Mouse (Mus musculus): ENCODE measurements around the gene Umod. TPM values are rescaled to one million over a fixed set of nuclear protein-coding genes. Genes with fewer than 3 reads are reported as not detected.
A peak's percentile ranks its signal among the peaks of the same experiment; 100 is the strongest.

The Umod gene
- polyA plus RNA-seq (2016; fragmentation: Nextera tagmentation; extraction: Ambion mirVana): not detected in 2 replicates

DNA sequence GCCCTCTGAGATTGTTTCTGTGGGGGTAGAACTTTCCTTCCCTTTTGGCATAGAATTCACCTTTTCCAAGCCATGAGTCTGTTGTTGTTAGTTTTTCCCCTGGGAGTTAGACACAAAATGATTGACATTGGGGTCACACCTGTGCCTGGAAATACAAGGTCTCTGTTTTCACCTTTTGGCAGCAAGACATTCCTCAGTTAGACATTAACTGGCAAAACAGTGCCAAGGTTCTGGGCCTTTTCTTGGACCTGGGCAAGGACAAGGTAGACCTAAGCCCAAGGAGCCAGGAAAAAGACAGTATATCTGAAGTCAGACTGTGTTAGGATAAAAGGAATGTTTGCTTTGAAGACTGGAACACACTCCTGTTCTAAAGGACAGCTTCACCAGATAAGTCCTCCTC lies at the start of gene Umod:
Umod (minus strand) TSS at position 27 of the 400 bp plus-strand sequence.
- DNase-seq (ENCODE audit: low spot score): no peak
- Histone ChIP-seq H3K4me3 (no peak within 1 kb of the TSS), H3K27me3 (ENCODE audit: low read depth, poor library complexity, severe bottlenecking) (no peaks in the 10 kb centered on the region), H3K27ac (no peak within 1 kb of the TSS), H3K4me1 (no peaks in the 10 kb centered on the region), H3K36me3 (no peaks in the 10 kb centered on the region), H3K9me3 (replicated peaks) (no peaks in the 10 kb centered on the region)

DNA sequence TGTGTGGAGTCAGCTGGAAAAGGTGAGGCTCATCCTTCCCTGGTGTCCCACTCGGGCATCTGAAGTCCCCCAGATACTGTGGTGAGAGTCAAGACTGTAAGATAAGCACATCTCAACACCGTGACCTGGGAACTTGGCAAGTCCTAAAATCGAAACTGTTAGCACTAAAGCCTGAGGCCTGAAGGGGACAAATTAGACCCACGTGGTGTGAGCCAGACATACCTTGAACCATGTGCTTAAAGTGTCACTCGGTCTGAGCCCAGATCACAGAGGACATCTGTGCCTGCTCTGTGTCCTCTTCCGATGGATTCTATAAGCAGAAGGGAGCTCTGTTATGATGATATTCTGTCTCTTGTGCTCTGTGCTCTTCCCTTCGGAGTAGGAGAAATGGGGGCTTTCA lies 49.5 kb upstream of the Umod start:
- 67% methylated on average over 7 of the region's 7 CpGs for WGBS
- no peak overlapping the region for H3K27ac ChIP-seq
- no peaks in the 10 kb centered on the region for H3K27me3 ChIP-seq (ENCODE audit: low read depth, poor library complexity, severe bottlenecking)
- no peaks in the 10 kb centered on the region for H3K4me1 ChIP-seq
- no peak for DNase-seq (ENCODE audit: low spot score)
- no peaks in the 10 kb centered on the region for H3K9me3 ChIP-seq (replicated peaks)
- no peaks in the 10 kb centered on the region for H3K36me3 ChIP-seq
- no peak overlapping the region for H3K4me3 ChIP-seq

DNA sequence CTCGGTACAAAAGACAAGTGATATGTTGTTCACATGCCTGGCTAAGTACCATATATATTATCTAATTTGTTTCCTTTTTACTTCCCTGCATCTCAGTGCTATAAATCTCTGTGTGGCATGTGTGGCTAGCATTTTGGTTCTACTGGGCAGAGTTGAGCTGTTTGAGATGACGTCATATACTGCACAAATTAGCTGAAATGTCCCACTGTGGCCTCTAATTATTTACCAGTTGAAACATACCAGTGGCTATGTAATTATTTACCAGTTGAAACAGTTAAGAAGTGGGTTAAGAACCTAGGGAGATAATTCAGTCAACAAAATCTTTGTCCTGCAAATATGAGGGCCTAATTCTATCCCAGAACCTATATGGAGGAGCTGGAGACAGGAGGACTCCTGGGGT lies 48.5 kb upstream of the Umod start:
- H3K27me3 ChIP-seq (ENCODE audit: low read depth, poor library complexity, severe bottlenecking): no peaks in the 10 kb centered on the region
- H3K4me1 ChIP-seq: no peaks in the 10 kb centered on the region
- H3K27ac ChIP-seq: no peak overlapping the region
- DNase-seq (ENCODE audit: low spot score): no peak
- H3K9me3 ChIP-seq (replicated peaks): no peaks in the 10 kb centered on the region
- 62% methylated on average over 2 of the region's 2 CpGs for WGBS
- no peaks in the 10 kb centered on the region for H3K36me3 ChIP-seq
- no peak overlapping the region for H3K4me3 ChIP-seq

DNA sequence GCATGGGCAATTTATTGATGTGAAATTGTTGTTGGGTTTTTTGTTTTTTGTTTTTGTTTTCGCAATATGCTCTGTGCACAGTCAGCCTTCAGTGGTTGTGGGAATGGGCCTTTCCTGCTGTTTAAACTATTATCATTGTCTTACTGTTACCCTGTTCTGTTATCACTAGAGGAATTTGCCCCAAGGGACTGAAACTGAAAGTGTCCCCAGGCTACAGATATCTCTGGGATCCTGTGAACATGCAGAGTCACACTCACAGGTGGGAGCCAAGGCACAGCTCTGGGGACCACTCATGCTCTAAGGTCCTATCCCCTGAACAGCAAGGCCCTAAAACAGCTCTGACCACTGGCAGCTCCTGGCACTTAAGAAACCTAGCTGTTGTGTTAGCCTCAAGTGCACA lies 48.1 kb upstream of the Umod start:
- no peaks in the 10 kb centered on the region for H3K9me3 ChIP-seq (replicated peaks)
- no peaks in the 10 kb centered on the region for H3K27me3 ChIP-seq (ENCODE audit: low read depth, poor library complexity, severe bottlenecking)
- no peak overlapping the region for H3K4me3 ChIP-seq
- no peak for DNase-seq (ENCODE audit: low spot score)
- 97% methylated on average over 1 of the region's 1 CpGs for WGBS
- H3K36me3 ChIP-seq: no peaks in the 10 kb centered on the region
- H3K4me1 ChIP-seq: no peaks in the 10 kb centered on the region
- H3K27ac ChIP-seq: no peak overlapping the region

DNA sequence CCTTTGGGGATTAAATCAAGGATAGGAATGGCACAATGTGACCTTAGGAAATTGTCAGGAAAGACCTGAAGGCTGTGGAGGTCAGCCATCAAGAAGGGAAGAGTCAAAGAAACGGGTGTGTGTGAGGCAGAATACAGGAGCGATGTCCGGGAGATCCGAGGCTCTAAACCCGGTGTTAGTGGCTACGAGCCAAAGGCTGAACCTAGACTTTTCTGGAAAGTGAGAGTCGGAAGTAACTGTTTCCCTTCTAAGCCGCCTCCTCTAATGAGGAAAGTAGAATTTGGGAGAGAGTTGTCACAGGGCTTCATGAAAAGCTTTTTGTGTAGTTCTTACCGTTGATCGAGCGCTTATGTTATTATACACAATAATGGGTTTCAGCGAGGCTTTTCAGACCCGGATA lies 47.4 kb upstream of the Umod start:
- 89% methylated on average over 13 of the region's 13 CpGs for WGBS
- H3K4me3 ChIP-seq: no peak overlapping the region
- no peaks in the 10 kb centered on the region for H3K9me3 ChIP-seq (replicated peaks)
- no peak for DNase-seq (ENCODE audit: low spot score)
- no peak overlapping the region for H3K27ac ChIP-seq
- H3K27me3 ChIP-seq (ENCODE audit: low read depth, poor library complexity, severe bottlenecking): no peaks in the 10 kb centered on the region
- H3K36me3 ChIP-seq: no peaks in the 10 kb centered on the region
- no peaks in the 10 kb centered on the region for H3K4me1 ChIP-seq

DNA sequence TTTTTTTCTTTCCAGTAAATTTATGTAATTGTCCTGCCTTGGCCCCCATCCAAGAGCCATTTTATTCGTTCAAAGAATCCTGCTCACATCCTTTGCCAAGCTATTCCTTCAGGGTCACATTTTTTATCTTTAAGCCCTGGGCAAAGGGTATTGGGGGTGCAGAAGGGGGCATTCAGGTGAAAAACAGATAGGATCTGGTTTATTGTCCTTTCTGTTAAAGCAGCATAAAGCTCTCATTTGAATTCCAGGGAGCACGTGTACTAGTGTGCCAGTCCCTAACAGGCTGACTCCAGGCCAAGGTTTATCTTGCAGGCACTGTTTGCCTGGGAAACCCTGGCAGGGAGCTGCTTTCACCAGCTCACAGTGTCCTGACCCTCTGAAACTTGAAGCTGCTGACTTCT lies 46.8 kb upstream of the Umod start:
- Histone ChIP-seq H3K27me3 (ENCODE audit: low read depth, poor library complexity, severe bottlenecking) (no peaks in the 10 kb centered on the region), H3K4me3 (no peak overlapping the region), H3K9me3 (replicated peaks) (no peaks in the 10 kb centered on the region), H3K36me3 (no peaks in the 10 kb centered on the region), H3K27ac (no peak overlapping the region), H3K4me1 (no peaks in the 10 kb centered on the region)
- WGBS: 59% methylated on average over 2 of the region's 2 CpGs
- no peak for DNase-seq (ENCODE audit: low spot score)

DNA sequence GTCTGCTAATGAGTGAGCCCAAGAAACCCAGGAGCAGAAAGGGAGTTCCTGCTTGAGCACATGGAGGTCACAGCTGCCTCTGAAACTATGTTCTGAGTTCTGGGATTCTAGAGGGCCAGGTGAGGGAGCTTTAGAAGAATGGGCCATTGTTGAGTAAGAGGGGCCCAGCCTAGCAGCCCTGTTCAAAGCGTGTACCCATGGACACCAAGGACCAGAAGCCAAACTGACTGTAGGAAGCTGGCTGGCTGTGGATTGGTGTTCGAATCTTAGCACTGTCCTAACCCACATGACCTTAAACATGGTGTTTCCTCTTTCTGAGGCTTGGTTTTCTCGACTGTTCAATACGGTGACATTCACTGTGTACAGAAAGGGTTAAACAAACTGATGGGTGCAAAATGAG lies 44.3 kb upstream of the Umod start, which contains the start of gene Pdilt:
Pdilt (minus strand) TSS at position 101 of the 400 bp plus-strand sequence.
- Histone ChIP-seq H3K4me1 (no peaks in the 10 kb centered on the region), H3K27me3 (ENCODE audit: low read depth, poor library complexity, severe bottlenecking) (no peaks in the 10 kb centered on the region), H3K36me3 (no peaks in the 10 kb centered on the region), H3K4me3 (no peak within 1 kb of the TSS), H3K9me3 (replicated peaks) (no peaks in the 10 kb centered on the region), H3K27ac (no peak within 1 kb of the TSS)
- DNase-seq (ENCODE audit: low spot score): no peak
- WGBS: 83% methylated on average over 4 of the region's 4 CpGs

DNA sequence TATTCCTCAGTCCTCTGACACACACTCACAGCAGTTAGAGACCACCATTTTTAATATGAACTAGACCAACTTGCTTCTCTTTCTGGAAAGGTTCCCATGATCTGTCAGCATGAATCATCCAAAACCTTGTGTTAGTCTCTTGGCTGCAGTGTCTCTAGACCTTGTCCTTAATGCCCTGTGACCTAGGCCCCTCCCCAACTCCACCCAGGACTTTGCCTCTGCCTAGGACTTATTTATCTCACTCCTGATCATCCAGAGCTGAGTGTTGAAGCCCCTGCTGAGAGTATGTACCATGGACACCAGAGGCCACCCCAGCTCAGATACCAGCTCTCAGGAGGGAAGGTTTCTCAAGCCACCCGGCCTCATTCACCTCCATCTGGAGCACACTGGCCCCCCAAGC lies 43.3 kb upstream of the Umod start:
- no peaks in the 10 kb centered on the region for H3K4me1 ChIP-seq
- H3K27me3 ChIP-seq (ENCODE audit: low read depth, poor library complexity, severe bottlenecking): no peaks in the 10 kb centered on the region
- H3K9me3 ChIP-seq (replicated peaks): no peaks in the 10 kb centered on the region
- H3K4me3 ChIP-seq: no peak overlapping the region
- H3K36me3 ChIP-seq: no peaks in the 10 kb centered on the region
- no peak overlapping the region for H3K27ac ChIP-seq
- 79% methylated on average over 1 of the region's 1 CpGs for WGBS
- no peak for DNase-seq (ENCODE audit: low spot score)

DNA sequence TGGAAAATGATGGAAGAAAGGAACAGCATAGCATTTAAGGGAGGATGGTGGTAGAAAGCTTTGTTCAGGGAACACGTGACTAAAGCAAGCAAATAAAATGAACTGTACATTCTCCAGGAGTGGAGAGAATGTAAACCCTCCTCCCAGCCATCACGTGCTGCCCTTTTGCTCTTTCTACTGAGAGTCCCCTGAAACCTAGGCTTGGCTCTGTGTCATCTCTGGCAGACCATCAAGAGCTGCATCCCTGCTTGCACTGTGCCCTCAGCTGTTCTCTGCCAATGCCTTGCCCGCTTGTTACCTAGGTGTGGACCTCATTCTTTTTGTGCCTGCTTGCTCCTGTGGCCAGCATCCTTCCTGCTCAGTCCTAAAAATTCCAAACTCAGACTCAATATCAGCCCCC lies 42.7 kb upstream of the Umod start:
- no peaks in the 10 kb centered on the region for H3K36me3 ChIP-seq
- H3K27me3 ChIP-seq (ENCODE audit: low read depth, poor library complexity, severe bottlenecking): no peaks in the 10 kb centered on the region
- H3K4me1 ChIP-seq: no peaks in the 10 kb centered on the region
- DNase-seq (ENCODE audit: low spot score): no peak
- WGBS: 86% methylated on average over 3 of the region's 3 CpGs
- H3K27ac ChIP-seq: no peak overlapping the region
- H3K9me3 ChIP-seq (replicated peaks): no peaks in the 10 kb centered on the region
- H3K4me3 ChIP-seq: no peak overlapping the region

DNA sequence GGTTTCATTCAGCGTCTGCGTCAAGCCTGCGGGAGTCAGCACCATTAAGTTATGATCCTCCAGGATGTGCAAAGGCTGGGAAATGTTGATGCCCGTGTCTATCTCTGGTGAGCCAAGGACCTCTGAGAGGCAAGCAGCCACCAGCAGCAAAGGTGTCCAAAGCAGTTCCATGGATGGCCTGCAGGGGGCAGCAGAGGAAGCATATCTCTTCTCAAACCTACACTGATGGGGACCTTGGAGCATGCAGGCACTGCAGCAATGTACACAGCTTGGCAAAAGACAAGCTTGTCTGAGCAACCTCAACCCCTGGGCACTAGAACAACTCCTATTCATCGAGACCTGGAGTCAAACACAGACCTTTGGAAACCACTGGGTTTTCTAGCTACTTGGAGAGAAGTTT lies 40.6 kb upstream of the Umod start:
- no peak overlapping the region for H3K4me3 ChIP-seq
- H3K4me1 ChIP-seq: no peaks in the 10 kb centered on the region
- no peaks in the 10 kb centered on the region for H3K9me3 ChIP-seq (replicated peaks)
- no peaks in the 10 kb centered on the region for H3K27me3 ChIP-seq (ENCODE audit: low read depth, poor library complexity, severe bottlenecking)
- DNase-seq (ENCODE audit: low spot score): peak; percentile 77
- no peak overlapping the region for H3K27ac ChIP-seq
- WGBS: 48% methylated on average over 5 of the region's 5 CpGs
- no peaks in the 10 kb centered on the region for H3K36me3 ChIP-seq

DNA sequence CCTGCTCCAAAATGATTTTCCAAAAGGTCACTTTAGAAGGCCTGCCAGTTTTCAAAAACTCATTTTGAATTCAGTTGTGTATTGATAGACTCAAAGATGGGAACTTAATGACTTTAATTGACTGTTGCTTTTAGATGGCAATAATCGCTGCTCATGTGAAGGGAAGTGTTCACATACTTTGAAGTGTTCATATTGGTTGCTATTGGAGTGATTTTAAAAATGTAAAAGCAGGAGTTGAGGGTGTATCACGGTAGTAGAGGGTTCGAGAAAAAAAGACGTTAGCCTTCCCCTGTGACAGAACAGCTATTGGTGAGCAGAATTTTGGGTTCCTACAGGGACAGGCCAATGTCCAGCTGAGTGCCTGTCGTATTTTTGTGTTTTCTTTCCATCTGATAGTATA lies 40.1 kb upstream of the Umod start, which contains the start of gene Acsm5:
Acsm5 (plus strand) TSS at position 301 of the 400 bp plus-strand sequence.
- Histone ChIP-seq H3K9me3 (replicated peaks) (no peaks in the 10 kb centered on the region), H3K36me3 (no peaks in the 10 kb centered on the region), H3K27me3 (ENCODE audit: low read depth, poor library complexity, severe bottlenecking) (no peaks in the 10 kb centered on the region), H3K4me3 (no peak within 1 kb of the TSS), H3K27ac (no peak within 1 kb of the TSS), H3K4me1 (no peaks in the 10 kb centered on the region)
- DNase-seq (ENCODE audit: low spot score): no peak
- WGBS: 73% methylated on average over 5 of the region's 5 CpGs

DNA sequence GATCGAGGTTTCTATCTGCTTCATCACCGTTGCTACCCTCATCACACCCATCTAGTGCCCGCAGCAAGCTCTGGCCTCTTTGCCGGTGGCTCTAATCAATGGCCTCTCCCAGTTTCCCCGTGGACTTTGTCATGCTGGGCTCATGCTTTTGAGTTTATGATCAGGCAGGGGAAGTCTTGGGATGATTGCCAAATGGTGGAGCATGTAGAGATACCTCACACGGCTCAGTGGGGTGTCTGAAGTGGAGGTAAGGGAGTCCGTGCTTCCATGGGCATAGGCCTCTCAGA lies 37.1 kb upstream of the Umod start:
- DNase-seq (ENCODE audit: low spot score): no peak
- Histone ChIP-seq H3K4me1 (no peaks in the 10 kb centered on the region), H3K27ac (no peak overlapping the region), H3K4me3 (no peak overlapping the region), H3K27me3 (ENCODE audit: low read depth, poor library complexity, severe bottlenecking) (no peaks in the 10 kb centered on the region), H3K36me3 (no peaks in the 10 kb centered on the region), H3K9me3 (replicated peaks) (no peaks in the 10 kb centered on the region)
- 88% methylated on average over 7 of the region's 7 CpGs for WGBS

DNA sequence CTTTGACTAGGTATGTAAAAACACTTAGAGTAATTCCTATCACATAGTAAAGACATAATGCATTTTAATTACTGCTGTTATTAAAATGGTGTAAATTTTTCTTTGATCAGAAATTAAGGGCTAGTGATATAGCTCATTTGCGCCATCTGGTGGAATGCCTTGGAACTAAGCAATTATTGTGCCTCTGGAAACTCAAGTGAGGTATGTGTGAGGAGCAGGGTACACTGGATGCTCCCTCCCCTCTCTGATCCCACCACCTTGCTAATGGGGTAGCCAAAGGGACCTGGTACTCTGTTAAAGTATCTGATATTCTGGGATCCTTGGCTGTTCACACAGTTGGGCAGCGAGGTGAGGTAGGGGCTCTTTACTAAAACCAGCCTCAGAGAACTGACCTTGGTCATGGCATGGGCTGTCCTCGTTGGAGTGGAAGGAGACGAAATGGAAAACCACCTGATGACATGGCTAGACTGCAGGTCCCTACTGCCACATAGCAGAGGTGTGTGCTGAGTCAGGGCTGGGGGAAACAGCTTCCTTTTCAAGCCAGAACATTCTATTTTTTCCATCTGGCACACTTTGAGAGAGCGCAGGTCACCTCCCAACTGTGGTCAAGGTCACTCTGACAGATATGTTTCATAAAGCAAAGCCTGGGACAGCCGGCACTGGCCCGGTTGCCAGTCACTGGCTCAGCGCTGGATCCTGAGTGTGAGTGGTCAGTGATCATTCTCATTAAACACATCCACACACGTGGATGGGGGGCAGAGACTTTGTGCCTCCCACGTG lies 36.6 kb upstream of the Umod start:
- H3K27me3 ChIP-seq (ENCODE audit: low read depth, poor library complexity, severe bottlenecking): no peaks in the 10 kb centered on the region
- no peak overlapping the region for H3K27ac ChIP-seq
- H3K9me3 ChIP-seq (replicated peaks): no peaks in the 10 kb centered on the region
- no peaks in the 10 kb centered on the region for H3K36me3 ChIP-seq
- peak; percentile 47 for DNase-seq (ENCODE audit: low spot score)
- 70% methylated on average over 10 of the region's 10 CpGs for WGBS
- no peaks in the 10 kb centered on the region for H3K4me1 ChIP-seq
- no peak overlapping the region for H3K4me3 ChIP-seq

DNA sequence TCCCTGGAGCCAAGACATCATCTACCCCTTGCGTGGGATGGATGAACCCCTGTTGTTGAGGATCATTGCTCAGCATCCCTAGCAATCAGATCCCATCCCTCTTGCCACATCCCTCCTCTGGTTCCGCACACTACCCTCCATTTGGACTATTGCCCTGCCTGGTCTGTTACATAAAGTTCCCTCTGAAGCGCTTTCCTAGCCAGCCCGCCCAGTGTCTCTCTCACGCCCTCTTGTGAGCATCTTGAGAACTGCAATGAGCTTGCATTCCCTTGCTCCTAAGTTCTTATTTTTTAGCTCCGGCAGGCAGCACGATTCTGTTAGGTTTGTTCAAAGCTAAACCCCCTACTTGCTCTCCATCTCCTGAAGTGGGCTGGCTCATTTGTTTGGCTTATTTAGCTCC lies 34.0 kb upstream of the Umod start:
- Histone ChIP-seq H3K36me3 (no peaks in the 10 kb centered on the region), H3K9me3 (replicated peaks) (no peaks in the 10 kb centered on the region), H3K27me3 (ENCODE audit: low read depth, poor library complexity, severe bottlenecking) (no peaks in the 10 kb centered on the region), H3K27ac (no peak overlapping the region), H3K4me1 (no peaks in the 10 kb centered on the region), H3K4me3 (no peak overlapping the region)
- 35% methylated on average over 7 of the region's 7 CpGs for WGBS
- peak; percentile 63 for DNase-seq (ENCODE audit: low spot score)
